Mouse (Mus musculus) layer of hippocampus, adult 18-20 months (tissue): ENCODE data around the gene Prune1. TPM values are rescaled to one million over a fixed set of nuclear protein-coding genes. Genes with fewer than 3 reads are reported as not detected.

ENCODE experiments used
- DNase-seq, 2 experiments: peaks; one replicate each; pipeline ENCODE4 v3.0.0; 2022; ENCODE audit warnings: low spot score in 2 of 2
- total RNA-seq, 2 experiments: library from RNA; stranded (reverse); gene quantifications; 2 replicates each; pipeline ENCODE4 v1.2.3; 2021

Gene Prune1
- total RNA-seq, 2 experiments from 2014 or later, result 21.0 to 21.1 TPM

DNA sequence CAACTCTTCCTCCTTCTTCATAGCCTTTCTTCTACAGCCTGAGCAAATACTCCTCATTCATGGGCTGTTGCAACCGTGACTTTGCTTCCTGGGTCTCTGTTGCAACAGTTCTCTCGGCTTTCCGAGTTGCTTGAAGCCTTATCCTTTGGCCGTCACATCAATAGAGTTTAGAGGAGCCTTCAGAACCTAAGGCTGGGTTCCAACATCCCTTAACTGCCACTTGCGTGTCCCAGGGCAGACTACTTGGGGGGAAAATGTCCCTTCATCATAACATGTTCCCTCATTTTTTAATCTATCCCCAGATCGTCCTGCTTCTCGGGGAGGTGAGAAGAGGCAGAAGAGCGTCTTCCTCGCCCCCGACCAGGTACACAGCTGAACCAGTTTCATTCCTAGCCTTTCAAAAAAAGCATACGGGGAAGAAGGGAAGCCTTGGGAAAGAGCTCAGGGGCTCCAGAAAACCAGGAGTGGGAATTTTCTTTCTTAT is 547 bp upstream of the Prune1 start:
- peak in 1 of 2 experiments; percentile 23 for DNase-seq

DNA sequence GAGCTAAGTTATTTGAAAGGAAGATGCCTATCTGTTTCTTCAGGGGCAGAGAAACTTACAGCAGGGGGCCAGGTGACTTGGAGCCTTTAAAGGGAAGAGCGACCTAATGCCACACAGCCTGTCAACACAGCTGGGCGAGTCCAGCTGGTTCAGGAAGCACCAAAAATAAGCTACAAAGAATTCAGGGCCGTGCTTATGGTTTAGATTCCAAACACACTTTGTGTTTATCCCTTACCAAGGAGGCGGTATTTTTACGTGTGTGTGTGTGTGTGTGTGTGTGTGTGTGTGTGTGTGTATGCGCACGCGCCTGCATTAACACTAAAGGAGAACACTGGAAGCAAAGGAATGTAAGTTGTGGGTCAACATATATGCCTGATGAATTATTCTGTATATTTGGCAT is 1.1 kb downstream of the Prune1 start:
- peak in 1 of 2 experiments; percentile 37 for DNase-seq

DNA sequence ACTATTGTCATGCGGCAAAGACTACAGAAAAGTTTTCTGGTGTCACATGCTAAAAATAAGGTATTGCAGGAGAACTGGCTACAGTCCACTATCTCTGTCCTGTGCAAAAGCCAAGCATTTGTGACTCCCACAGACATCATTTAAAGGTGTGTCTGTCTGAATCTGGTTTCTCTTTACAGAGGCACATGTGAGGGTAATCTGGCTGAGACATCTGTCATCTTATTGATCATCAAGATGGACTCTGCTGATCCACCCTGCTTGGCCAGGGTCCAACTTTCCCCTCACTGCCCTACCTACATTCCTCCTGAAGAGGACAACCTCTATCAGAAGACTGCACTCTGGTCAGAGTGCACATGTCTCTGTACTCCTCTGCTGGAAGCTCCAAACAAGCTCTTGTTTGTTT is 4.7 kb downstream of the Prune1 start:
- no peak for DNase-seq

DNA sequence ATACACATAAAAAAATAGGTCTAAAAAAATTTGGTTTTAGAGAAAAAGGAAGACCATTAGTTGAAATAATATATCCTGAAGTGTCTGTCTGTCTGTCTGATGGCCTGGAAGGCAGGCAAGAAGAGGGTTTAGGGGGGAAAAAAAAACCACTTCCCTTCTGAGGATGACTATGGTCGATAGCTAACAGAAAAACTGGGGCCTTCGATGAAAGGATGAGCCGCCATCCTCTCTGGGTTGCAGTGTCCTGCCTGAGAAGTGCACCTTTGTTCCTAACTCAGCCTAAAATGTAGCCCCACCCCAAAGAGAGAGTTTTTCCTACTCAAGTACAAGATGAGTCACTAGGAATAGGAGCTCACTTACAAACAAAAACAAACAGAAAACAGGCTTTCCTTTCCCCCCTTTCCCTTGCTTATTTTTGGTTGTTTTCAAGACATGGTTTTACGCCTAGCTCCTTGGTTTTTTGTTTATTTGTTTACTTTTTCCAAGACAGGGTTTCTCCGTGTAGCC is 5.4 kb downstream of the Prune1 start:
- no peak for DNase-seq

DNA sequence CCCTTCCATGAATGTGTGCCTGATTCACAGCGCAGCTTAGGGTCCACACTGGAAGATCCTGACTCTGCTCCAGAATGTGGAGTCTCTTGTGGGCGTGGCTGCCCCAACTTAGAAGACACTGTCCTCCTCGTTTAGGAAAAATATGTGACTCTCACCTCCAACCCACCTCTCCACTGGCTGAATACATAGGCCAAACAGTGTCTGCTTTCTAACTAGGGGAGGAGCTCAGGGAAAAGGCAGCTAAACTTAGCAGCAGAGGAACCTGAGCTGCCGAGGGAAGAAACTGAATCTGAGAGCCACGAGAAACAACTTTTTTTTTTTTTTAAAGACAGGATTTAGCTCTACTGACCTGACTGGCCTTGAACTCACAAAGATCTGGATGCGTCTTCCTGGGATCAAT is 6.7 kb downstream of the Prune1 start:
- no peak for DNase-seq

DNA sequence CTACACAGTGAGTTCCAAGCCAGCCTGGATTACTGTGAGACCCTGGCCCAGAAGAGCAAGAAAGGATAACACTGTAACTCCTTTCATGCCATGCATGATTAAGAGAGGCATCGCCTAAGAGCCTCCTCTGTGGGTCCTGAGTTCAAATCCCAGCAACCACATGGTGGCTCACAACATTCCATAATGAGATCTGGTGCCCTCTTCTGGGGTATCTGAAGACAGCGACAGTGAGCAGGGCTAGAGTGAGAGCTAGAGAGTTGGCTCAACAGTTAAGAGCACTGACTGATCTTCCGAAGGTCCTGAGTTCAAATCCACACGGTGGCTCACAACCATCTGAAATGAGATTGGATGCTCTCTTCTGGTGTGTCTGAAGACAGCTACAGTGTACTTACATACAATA is 7.4 kb downstream of the Prune1 start:
- no peak for DNase-seq

DNA sequence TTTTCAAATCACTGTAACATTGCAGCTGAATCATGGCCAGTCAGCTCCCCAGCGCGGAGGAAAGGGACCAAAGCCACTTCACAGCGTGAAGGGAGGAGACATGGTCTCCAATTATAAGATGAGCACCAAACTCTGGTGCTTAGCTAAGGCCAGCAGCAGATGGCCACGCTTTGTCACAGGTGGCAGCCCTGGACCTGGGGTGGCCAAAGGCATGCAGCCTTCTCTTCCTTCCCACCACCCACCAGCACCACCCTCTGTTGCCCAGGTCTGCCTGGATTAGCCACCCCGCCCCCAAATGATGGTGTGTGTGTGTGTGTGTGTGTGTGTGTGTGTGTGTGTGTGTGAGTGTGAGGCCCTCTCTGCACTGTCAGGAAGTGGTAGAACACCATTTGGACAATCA is 8.4 kb downstream of the Prune1 start:
- DNase-seq, result no peak

DNA sequence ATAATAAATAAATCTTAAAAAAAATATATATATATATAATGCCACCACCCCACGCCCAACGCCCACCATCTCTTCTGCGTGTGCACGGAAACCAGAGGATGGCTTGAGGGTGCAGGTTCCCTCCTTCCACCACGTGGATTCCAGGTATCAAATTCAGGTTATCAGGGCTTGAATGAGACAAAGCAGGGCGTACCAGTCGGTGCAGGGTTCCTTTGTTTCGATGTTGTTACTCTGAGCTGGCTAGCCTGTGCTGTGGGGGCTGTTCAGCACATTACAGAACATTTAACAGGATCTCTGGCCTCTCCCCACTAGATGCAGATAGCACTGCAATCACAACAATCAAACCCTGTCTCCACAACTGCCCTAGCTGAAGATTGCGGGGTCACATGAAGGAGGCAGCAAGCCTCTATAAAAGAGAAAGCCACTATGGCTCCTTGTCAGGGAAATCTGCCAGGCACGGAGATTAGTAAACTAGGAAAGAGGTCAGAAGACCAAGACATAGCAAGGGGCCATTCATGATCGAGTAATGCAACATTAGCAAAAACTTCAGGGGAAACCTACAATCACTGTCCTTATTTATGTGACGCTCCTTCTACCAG is 11.0 kb downstream of the Prune1 start:
- no peak for DNase-seq

DNA sequence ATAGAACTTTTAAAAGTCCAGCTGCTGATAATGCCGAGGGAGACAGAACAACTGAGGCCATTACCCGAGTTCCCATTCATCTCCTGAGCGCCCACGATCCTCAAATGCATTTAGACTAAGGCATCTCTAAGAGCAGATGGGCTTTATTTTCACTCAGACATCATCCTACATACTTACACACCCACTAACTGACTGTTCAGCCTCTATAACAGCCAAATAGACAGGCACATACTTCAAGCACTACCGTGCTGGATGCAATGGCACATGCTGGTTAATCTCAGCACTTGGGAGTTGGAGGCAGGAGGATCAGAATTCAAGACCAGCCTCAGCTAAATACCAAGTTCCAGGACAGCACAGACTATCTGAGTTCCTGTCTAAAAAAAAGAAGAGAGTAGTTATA is 12.1 kb downstream of the Prune1 start:
- DNase-seq, result peak in 1 of 2 experiments; percentile 59

DNA sequence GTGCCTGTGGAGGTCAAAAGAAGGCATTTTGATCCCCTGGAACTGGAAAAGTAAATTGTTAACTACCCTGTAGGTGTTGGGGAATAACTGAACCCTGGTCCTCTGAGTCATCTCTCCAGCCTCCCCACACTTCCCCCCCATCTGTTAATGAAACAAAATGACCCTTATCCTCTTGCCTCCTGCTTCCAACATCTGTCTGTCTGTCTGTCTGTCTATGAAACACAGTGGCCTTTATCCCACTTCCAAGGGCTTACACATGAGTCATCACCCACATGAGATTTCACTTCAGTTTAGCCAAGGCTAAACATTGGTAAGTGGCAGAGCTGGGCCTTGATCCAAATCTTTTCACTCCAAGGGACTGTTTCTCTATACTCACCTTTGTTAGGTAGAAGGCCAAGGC is 14.0 kb downstream of the Prune1 start:
- no peak for DNase-seq

DNA sequence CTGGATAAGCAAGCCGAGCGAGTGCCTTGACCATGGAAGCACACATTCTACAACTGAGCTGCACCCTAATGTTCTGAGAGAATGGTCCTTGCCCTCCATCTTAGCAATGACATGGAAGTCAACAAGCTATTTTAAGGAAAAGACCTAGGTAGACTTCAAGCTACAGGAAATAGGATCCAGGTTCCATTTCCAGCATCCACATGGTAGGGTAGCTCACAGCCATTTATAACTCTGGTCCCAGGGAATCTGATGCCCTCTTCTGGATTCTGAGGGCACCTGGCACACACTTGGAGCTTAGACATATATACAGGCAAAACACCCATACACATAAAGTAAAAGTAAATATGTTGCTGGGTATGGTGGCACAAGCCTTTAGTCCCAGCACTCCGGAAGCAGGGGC is 15.8 kb downstream of the Prune1 start:
- DNase-seq, result no peak

DNA sequence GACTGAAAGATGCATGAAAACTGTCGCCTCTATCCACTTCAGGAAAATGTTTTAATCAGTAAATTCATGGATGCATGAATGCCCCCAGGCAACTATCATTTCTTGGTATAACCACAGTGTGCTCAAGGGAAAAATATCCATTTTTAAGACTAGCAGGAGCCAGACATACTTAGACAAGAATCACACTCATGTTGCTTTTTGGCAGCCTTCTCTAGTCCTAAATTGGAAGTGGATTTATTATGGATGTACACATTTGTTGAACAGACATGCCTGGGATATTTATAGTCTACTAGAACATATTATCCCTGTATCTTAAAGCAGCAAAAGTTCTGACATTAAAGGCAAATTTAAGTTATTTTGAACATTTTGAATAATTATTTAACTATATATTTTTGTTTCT is 17.2 kb downstream of the Prune1 start:
- no peak for DNase-seq

DNA sequence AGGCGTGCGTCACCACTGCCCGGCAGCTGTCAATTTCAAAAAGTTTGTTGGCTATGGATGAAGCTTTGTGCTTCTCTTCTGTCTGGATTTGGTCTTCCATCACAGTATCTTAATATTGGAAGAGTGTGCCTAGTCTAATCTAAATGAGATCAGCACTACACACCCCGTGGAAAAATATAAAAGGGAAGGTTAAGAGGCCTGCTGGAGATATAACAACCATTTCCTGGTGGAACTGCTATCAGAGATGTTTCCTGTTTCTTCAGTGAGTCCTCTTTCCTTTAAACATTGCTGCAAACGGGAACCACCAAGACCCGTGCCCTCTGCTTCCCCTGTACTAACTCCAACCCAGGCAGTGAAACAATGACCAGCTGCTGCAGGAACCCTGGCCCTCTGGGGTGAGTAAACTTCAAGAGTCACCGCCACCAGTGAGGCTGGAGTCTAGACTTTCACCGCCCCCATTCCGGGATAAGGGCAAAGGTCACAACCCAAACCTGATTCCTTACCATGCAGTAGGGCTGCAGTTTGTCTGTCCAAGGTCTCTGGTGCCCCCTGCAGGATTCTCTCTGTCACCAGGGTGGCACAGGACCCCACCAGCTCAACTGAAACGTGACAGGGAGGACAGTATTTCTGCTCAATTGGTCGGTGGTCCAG is 18.7 kb downstream of the Prune1 start:
- peak in 1 of 2 experiments; percentile 62 for DNase-seq

DNA sequence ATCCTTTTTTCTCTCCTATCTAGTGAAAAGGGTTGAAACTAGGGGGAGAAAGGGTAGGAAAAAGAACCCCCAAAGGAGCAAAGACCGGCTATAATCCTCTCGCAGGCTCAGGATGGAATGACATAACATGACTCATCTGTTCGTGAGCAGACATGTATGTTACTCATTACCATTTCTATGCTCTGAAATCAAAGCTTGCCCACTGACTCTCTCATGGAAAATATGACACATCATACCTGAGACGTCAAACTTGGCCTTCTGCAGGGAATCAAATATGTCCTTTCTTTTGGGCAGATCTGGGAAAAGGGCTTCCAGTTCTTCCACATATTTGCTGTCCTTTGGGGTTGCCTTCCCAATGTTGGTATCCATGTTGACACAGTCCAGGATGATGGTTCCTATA is 19.9 kb downstream of the Prune1 start:
- no peak for DNase-seq

DNA sequence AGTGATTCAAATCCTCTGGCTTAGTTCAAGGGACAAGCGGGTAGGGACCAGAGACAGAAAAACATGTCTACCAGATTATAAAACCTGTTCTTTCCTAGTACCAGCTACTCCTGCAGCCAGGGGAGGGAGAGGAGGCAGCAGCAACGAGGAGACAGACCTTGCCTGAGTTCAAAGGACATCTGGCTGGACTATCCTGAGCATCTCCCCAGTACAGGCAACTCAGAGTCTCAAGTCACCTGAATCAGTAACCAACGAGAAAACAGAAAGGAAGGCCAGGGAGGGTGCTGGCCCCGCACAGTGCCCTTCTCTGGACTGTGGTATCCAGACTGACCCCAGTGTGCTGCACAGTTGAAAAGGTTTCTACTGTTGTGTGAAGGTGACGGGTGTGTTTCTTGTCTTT is 24.9 kb downstream of the Prune1 start:
- no peak for DNase-seq

DNA sequence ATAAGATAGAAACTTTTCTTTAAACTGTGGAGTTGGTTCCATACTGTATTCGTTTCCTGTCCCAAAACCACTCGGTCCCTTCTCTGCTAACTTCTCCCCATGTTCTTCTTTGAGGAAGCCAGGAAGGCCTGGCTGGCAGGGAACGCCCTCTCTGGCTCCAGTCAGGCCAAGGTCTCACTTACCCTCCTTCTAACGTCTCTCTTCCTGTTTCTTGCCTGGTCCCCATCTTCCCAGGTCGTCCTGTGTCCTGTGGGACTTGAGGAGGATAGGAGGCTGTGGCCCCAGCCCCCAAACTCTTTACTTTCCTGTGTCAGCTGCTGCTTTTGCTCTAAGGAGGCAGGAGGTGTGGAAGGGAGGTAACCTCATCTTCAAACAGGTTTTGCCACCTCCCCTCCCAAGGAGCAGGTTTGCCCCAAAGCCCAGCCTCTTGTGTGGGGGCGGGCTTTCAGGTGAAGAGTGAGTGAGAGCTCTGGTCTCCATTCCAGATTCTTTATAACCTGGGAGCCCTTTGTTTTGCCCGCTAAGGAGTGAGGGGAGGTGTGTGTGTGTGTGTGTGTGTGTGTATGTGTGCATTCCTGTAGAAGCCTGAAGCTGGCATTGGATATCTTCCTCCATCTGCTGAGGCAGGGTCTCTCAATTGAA is 31.0 kb downstream of the Prune1 start, which contains the start of gene Bnipl:
Bnipl (minus strand) TSS at position 411 of the 642 bp plus-strand sequence.
- DNase-seq, result no peak

DNA sequence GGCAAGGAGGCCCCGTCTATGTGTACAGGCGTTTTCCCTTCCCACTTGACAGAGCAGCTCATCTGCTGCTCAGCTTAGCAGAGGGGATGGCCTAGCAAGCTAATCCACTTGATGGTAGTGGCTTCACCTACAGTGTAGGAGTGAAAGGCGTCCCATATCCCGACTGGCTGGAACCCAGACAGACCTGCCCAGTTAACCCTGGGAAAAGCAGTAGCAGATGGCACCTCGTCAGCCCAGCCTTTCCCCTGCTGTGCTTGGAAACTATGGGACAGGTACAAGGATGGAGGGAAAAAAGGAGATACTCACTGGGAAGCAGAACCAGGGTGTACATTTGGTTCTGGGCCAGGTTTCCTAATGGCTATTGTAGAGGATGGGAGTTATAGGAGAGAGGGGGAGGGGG is 31.5 kb downstream of the Prune1 start:
- no peak for DNase-seq

DNA sequence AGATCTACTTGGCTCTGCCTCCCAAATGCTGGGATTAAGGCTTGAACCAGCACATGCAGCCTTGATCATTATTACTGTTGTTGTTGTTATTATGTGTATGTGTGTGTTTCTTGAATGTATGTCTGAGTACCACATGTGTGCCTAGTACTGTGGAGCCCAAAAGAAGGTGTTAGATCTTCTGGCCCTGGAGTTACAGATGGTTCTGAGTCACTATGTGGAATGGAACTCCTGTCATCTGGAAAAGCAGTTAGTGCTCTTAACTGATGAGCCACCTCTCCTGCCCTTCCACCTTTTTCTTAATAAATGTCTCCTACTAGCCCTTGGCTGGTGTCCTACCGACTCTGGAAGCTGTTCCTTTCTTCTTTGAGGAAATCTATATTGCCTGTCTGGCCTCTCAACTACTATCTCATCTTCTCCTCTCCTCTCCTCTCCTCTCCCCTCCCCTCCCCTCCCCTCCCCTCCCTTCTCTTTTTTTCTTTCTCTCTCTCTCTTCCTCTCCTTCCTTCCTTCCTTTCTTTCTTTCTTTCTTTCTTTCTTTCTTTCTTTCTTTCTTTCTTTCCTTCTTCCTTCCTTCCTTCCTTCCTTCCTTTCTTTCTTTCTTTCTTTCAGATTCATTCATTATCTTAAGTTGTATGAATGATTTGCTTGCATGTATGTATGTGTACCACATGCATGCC is 34.1 kb downstream of the Prune1 start:
- DNase-seq, result no peak

DNA sequence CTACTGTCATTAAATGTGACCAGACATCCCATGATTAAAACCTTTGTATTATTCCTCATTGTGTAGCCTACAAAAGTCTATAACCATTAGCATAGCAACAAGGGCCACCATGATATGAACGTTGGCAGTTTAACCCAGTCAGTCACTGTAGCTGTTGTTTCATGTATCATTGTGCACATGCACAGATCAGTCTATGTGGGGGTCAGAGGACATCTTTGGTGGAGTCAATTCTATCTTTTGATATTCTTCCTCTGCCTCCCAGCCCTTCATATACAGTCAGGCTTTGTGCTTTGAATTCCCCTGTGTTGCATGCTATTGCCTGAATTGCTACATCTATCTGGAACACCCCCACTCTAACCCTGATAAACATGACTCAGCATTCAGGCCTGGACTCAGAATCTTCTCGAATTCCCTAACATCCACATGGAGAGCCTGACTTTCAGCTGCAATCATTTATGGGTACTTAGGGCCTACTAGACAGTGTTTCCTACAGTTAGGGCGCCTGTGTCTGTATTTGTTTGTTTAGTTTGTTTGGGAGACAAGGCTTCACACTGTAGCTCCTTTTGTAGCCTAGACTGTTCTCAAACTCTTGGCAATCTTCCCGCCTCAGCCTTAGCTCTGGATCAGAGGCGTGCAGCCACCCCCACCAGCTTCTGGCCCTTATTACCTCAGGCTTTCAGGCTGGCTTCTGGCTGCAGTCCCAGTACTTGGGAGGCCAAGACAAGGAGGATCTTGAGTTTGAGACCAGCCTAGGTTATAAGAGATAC is 35.2 kb downstream of the Prune1 start:
- DNase-seq, result peak; percentile 42 to 77

DNA sequence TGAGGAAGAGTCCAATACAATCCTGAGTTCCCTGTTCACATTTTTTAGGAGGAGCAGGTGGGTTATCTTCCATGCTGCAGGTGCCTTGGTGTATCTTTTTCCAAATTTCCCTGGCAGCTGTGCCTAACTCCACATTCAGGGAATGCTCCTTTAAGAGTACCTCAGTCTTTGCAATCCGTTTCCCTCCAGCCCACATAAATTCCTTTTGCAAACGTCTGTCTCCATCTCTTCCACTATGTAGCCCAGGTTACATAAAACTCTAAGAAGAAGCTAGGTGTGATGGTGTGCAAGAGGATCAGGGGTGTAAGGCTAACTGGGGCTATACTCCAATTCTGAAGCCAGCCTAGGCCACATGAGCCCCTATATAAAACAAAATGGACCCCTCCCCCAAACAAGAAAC is 38.8 kb downstream of the Prune1 start:
- no peak for DNase-seq

DNA sequence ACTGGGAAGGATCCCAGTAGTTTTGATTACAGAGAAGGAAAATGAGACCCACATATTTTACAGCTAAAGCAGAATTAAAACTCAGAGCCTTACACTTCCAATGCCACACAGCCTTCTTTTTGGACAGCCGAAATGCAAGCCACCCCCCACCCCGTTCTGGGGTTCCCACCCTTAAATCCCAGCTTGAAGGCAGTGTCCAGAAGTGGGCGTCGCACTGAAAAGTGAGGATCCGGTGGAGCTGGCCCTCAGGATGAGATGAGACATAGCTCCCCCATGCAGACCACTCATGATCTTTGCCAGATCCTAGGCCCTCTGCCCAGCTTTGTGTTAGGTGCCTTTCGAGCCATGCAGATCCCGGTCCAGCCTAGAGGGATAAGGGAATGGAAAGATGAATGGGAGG is 40.4 kb downstream of the Prune1 start, which contains the start of gene Gm128:
Gm128 (minus strand) TSS at position 101 of the 400 bp plus-strand sequence.
- DNase-seq, result no peak
